Mouse (Mus musculus) embryonic facial prominence, embryonic 15.5 days (tissue): ENCODE measurements around the gene Dmrtc1b. TPM values are rescaled to one million over a fixed set of nuclear protein-coding genes. Genes with fewer than 3 reads are reported as not detected.
"Not testable (repeated sequence)": the region's sequence is repeated elsewhere in the genome, so short reads cannot be mapped to it uniquely, and the experiment has no call there.

Source experiments
- ATAC-seq: fragments of 200-750 bp; cut with Nextera tagmentation; 2 replicates; pipeline ENCODE4 v1.8.0; 2017; ENCODE audit warnings: low read depth, moderate TSS enrichment; ENCODE audit not compliant: insufficient number of reproducible peaks, low FRiP score, low TSS enrichment
- H3K27ac ChIP-seq: fragments of 300-500 bp; sonication (generic); replicated peaks from 2 replicates; pipeline ENCODE4 v1.5.1; 2015; ENCODE audit warnings: mild to moderate bottlenecking, inconsistent platforms
- H3K27me3 ChIP-seq: fragments of 300-500 bp; sonication (generic); 2 replicates; pipeline ENCODE4 v1.6.1; 2015; ENCODE audit warnings: inconsistent platforms
- H3K36me3 ChIP-seq: fragments of 300-500 bp; sonication (generic); 2 replicates; pipeline ENCODE4 v1.6.1; 2015; ENCODE audit warnings: mild to moderate bottlenecking, inconsistent platforms
- H3K4me1 ChIP-seq: fragments of 300-500 bp; sonication (generic); 2 replicates; pipeline ENCODE4 v1.6.1; 2015; ENCODE audit warnings: inconsistent platforms
- H3K4me2 ChIP-seq: fragments of 300-500 bp; sonication (generic); replicated peaks from 2 replicates; pipeline ENCODE4 v1.6.1; 2015; ENCODE audit warnings: mild to moderate bottlenecking, inconsistent platforms
- H3K4me3 ChIP-seq: fragments of 300-500 bp; sonication (generic); replicated peaks from 2 replicates; pipeline ENCODE4 v1.5.1; 2015; ENCODE audit warnings: mild to moderate bottlenecking, inconsistent platforms
- H3K9ac ChIP-seq: fragments of 300-500 bp; sonication (generic); 2 replicates; pipeline ENCODE4 v1.6.1; 2015; ENCODE audit warnings: inconsistent platforms
- H3K9me3 ChIP-seq: fragments of 300-500 bp; sonication (generic); replicated peaks from 2 replicates; pipeline ENCODE4 v1.6.1; 2016; ENCODE audit warnings: inconsistent platforms
- WGBS: fragments of 180-500 bp; shearing (Covaris S2); methylation state at CpG from one replicate; pipeline ENCODE4 v1.1.7; 2015; 5-methylcytosine and 5-hydroxymethylcytosine counted together
- polyA plus RNA-seq: library from polyadenylated mRNA; unstranded; fragments of >200 nt; fragmentation: Nextera tagmentation; extraction: Ambion mirVana; gene quantifications from 2 replicates; pipeline ENCODE4 v1.2.1, GENCODE M21; 2015

Dmrtc1b gene
- polyA plus RNA-seq: not detected in 2 replicates

DNA sequence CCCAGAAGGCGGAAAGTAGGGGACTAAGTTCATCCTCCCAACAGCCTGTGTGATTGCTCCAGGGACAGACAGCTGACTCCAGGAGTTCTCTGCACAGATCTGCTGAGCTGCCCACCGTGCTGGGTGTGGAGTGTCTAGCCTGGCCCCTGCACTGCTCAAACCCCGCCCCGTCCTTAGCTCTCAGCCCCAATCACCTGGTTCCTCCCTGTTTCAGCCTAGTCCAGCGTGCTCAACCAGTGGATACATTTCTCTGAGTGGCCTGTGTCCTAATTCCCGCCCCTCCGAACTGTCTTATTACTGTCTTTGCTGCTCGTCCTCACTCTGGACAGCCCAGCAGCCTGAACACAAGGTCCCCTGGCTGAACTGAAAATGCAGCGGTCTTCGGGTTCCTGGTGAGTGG lies at the start of gene Dmrtc1b, which contains the start of gene Gm9112:
Dmrtc1b (plus strand) TSS at position 331 of the 400 bp plus-strand sequence.
Gm9112 (minus strand) TSS at position 101 of the 400 bp plus-strand sequence.
- H3K4me3 ChIP-seq, H3K27ac ChIP-seq, H3K9ac ChIP-seq, H3K4me2 ChIP-seq, H3K4me1 ChIP-seq, H3K27me3 ChIP-seq, H3K9me3 ChIP-seq, H3K36me3 ChIP-seq, ATAC-seq: not testable (repeated sequence)
- WGBS: 71% methylated on average over 8 of the region's 10 CpGs

DNA sequence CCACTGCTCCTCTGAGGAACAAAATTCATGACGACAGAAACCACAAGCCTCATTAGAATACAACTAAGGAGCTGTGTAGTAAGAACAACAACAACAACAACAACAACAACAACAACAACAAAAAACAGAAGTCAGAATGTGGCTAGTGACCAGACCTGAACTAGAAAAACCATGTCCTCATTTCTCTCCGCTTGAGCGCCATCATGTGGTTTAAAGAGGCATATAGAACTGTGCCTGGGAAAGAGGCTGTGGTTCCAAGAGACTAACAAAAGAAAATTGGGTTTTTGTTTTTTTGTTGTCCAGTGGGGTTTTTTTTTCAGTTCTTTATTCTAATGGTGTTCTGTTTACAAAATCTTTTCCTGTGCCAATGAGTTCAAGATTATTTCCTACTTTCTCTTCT lies 47.0 kb upstream of the Dmrtc1b start:
- 10% methylated on average over 3 of the region's 3 CpGs for WGBS
- no peak overlapping the region for H3K4me3 ChIP-seq

DNA sequence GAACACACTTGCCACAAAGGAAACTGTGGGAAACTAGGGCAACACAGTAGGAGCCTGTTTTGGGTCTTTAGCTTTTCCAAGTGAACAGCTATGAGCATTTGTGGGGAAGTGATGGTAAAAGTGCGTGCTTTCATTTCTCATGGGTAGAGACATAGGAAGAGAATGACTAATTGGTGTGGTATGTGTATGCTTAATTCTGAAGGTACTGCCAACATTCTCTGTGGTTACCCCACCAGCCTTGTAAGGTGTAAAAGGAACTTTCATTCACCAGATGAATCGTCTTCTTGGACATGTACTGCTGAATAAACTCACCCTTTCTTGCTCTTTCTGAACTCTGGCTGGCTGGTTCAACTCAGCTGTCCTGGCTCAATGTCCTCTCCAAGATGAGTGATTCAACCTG lies 41.0 kb upstream of the Dmrtc1b start:
- WGBS: 78% methylated on average over 2 of the region's 2 CpGs

More for the DNA sequence above, 47.0 kb upstream of the Dmrtc1b start:
- Histone ChIP-seq H3K4me2 (no peak overlapping the region), H3K27me3 (no peaks in the 10 kb centered on the region), H3K9ac (no peak overlapping the region), H3K36me3 (no peaks in the 10 kb centered on the region), H3K4me1 (no peaks in the 10 kb centered on the region), H3K9me3 (no peaks in the 10 kb centered on the region), H3K27ac (no peak overlapping the region)
- ATAC-seq: no peak

DNA sequence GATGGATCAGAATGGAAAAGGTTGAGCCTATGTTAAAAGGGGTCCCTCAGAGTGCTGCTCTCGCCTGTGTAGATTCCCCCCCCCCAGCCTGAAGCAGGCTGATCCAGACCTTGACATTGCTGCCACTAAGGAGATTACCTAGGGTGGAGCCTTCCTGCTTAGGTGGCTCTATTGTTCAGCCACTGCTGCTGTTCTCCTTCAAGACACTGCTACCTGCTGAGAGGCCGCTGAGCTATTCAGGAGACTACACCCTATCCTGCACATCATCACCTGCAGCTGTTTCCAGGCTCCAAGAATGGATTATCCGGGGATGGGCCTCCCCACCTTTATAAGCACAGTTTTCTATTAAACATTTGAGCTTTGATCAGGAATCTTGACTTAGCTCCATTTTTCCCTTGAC lies 23.0 kb upstream of the Dmrtc1b start:
- ATAC-seq, H3K27ac ChIP-seq, H3K9me3 ChIP-seq, H3K27me3 ChIP-seq, H3K4me3 ChIP-seq, H3K36me3 ChIP-seq, H3K4me1 ChIP-seq, H3K4me2 ChIP-seq, H3K9ac ChIP-seq: not testable (repeated sequence)
- 37% methylated on average over 3 of the region's 3 CpGs for WGBS

More for the DNA sequence above, 41.0 kb upstream of the Dmrtc1b start:
- H3K9me3 ChIP-seq: no peaks in the 10 kb centered on the region
- no peaks in the 10 kb centered on the region for H3K36me3 ChIP-seq
- no peaks in the 10 kb centered on the region for H3K27me3 ChIP-seq
- H3K4me1 ChIP-seq: no peaks in the 10 kb centered on the region
- H3K9ac ChIP-seq: no peak overlapping the region
- H3K27ac ChIP-seq: no peak overlapping the region
- ATAC-seq: no peak
- H3K4me2 ChIP-seq: no peak overlapping the region
- no peak overlapping the region for H3K4me3 ChIP-seq

DNA sequence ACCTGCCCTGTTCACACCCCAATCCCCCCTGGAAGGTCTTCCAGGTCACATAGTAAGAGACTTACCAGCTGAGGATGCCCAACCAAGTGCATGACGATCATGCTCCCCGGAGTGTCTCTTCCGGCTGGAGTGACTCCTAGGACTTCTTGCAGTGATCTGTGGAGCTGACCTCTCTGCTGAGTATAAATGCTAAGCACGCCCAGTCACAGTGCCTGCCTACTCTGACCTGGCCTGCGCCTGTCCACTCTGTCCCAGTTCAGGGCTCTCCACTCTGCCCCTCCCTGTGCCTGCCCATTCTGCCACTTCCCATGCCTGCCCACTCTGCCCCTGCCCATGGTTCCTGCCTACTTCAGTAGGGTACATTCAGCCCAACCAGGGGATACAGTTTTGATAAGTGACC lies 20.8 kb upstream of the Dmrtc1b start, which contains the start of gene Gm3880:
Gm3880 (minus strand) TSS at position 101 of the 400 bp plus-strand sequence.
- not testable (repeated sequence) for H3K27ac ChIP-seq, H3K9ac ChIP-seq, H3K4me1 ChIP-seq, ATAC-seq, H3K27me3 ChIP-seq, H3K4me2 ChIP-seq, H3K4me3 ChIP-seq, H3K36me3 ChIP-seq, H3K9me3 ChIP-seq
- WGBS: 88% methylated on average over 5 of the region's 5 CpGs

DNA sequence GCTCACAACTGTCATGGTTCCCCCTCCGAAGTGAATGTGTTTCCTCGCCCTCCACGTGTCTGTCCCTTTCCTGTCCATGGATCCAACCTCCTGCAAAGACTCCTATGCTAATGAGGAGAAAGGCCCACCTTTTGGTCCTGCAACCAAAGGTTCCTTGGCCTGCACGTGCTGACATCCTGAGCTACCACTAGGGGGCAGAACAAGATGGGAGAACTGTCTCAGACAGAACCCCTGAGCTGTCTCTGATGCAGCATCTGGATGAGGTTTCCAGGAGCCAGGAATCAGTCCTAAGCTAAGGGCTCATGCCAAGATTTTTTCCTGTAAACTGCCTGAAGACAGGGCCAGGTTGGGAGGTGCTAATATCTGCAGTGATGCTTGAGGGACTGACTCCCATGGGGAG lies 18.4 kb upstream of the Dmrtc1b start:
- WGBS: 20% methylated on average over 4 of the region's 4 CpGs
- H3K4me3 ChIP-seq, H3K36me3 ChIP-seq, H3K9me3 ChIP-seq, H3K27ac ChIP-seq, H3K27me3 ChIP-seq, H3K4me1 ChIP-seq, H3K9ac ChIP-seq, H3K4me2 ChIP-seq, ATAC-seq: not testable (repeated sequence)

DNA sequence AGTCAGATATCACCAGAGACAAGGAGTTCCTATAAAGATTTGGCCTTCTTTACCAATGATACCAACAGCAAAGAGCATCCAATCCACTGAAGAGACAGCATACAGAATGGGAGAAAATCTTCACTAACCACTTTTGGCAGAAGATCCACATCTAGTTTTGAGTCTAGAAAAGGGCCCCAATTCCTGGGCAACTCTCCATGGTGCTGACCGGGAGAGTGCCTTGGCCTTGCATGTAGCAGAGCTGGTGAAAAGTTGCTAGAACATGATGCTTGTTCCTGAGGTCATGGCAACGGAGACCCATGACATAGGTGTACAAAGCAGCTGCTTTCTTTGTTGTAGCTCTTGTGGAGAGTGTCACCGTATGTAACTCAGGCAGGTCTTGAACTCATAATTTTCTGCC lies 7.0 kb upstream of the Dmrtc1b start:
- not testable (repeated sequence) for H3K36me3 ChIP-seq, H3K4me1 ChIP-seq, H3K9ac ChIP-seq, H3K27me3 ChIP-seq, H3K4me2 ChIP-seq, ATAC-seq, H3K9me3 ChIP-seq, H3K4me3 ChIP-seq, H3K27ac ChIP-seq
- WGBS: 70% methylated on average over 3 of the region's 3 CpGs

DNA sequence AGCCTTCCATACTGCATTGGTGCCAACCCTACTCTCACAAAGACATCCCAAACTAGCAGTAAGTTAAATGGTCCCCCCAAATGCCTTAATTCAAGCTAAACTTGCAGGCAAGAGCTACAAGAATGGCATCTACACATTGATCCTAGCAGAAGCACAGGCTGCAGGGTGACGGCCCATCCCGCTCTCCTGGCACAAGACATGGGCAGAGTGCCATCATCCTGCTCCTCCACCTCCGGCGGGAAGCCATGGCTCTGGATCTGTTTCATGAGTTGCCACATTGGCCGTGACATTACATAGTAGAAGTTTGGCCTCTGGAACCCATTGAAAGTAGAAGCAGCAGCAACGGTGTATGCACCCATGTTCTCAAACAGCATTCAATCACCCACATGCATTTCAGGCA lies 16.6 kb downstream of the Dmrtc1b start:
- H3K4me3 ChIP-seq, H3K27me3 ChIP-seq, H3K4me2 ChIP-seq, ATAC-seq, H3K9ac ChIP-seq, H3K27ac ChIP-seq, H3K4me1 ChIP-seq, H3K9me3 ChIP-seq, H3K36me3 ChIP-seq: not testable (repeated sequence)
- 92% methylated on average over 6 of the region's 6 CpGs for WGBS

Other genes with a start within 250 kb of the Dmrtc1b start
- 11.7 and 13.1 TPM in 2 replicates for gene Hdac8, start 202.5 kb upstream of the Dmrtc1b start, polyA plus RNA-seq
- 8.6 and 9.5 TPM in 2 replicates for gene Phka1, start 63.6 kb upstream of the Dmrtc1b start, polyA plus RNA-seq
- not detected in 2 replicates for gene Gm3880, start 20.9 kb upstream of the Dmrtc1b start, polyA plus RNA-seq
- not detected in 2 replicates for gene Gm9112, start 230 bp upstream of the Dmrtc1b start, polyA plus RNA-seq
- not detected in 2 replicates for gene Dmrtc1c1, start 95.1 kb downstream of the Dmrtc1b start, polyA plus RNA-seq
- not detected in 2 replicates for gene Dmrtc1c2, start 146.8 kb downstream of the Dmrtc1b start, polyA plus RNA-seq
- not detected in 2 replicates for gene 1700031F05Rik, start 160.1 kb downstream of the Dmrtc1b start, polyA plus RNA-seq
- 0.95 and 1.2 TPM in 2 replicates for gene Dmrtc1a, start 200.8 kb downstream of the Dmrtc1b start, polyA plus RNA-seq
- gene 1700011M02Rik, start 201.0 kb downstream of the Dmrtc1b start, polyA plus RNA-seq: not detected in 2 replicates
- gene 1700018G05Rik, start 220.5 kb downstream of the Dmrtc1b start, polyA plus RNA-seq: not detected in 2 replicates